Mouse (Mus musculus) testis, adult 2 months (tissue): Measurements from ENCODE around the gene St6galnac3.

ENCODE experiments used
- CTCF ChIP-seq: fragments of 200-500 bp; IDR thresholded peaks from 2 replicates; pipeline ENCODE4 v1.5.1; 2012; ENCODE audit warnings: low read depth, mild to moderate bottlenecking, inconsistent platforms, low read length, moderate library complexity; ENCODE audit not compliant: control insufficient read depth, insufficient read depth, insufficient replicate concordance
- POLR2A ChIP-seq: fragments of 200-500 bp; IDR thresholded peaks from 2 replicates; pipeline ENCODE4 v1.6.1; 2012; ENCODE audit warnings: low read depth, mild to moderate bottlenecking, inconsistent platforms, low read length, moderate library complexity; ENCODE audit not compliant: control insufficient read depth

DNA sequence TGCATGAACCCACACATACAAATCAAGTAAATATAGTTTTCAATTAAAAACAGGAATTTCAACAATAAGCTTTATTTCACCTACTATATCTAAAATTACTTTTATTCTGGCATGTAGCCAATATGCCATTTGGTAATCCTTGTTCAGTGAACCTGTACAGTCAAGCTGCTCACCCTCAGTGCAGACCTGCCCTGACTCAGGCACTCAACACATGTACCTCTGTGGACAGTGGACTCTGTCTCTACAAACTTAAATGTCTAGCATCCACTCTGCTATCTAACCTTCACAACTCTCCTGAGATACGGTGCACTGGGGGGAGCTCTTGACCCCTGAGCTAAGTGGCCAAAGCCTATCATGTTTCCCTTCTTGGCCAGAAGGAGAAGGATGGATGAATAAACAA, 137.4 kb downstream of the St6galnac3 start:
- TF ChIP-seq CTCF (no peak), POLR2A (no peak)
